Mouse (Mus musculus): ENCODE measurements around the gene Zfp667. TPM values are rescaled to one million over a fixed set of nuclear protein-coding genes. Genes with fewer than 3 reads are reported as not detected.
"Not testable (repeated sequence)": the region's sequence is repeated elsewhere in the genome, so short reads cannot be mapped to it uniquely, and the experiment has no call there.

Gene Zfp667
- total RNA-seq (2021) = 10 to 100 TPM; 13.7 to 13.8 TPM
- long read RNA-seq, experiment 1, transcript Zfp667-201 (5 exons, 3,672 nt) = major isoform, 10 of 17 reads
- long read RNA-seq, experiment 1, partial matches to known transcripts = 0 of 17 reads
- long read RNA-seq, experiment 1, other reads (novel, unspliced or antisense) = 7 of 17 reads
- long read RNA-seq, experiment 2, transcript Zfp667-201 (5 exons, 3,672 nt) = major isoform, 12 of 21 reads
- long read RNA-seq, experiment 2, partial matches to known transcripts = 5 of 21 reads
- long read RNA-seq, experiment 2, other reads (novel, unspliced or antisense) = 4 of 21 reads

GRCm38 (mm10) chr7:6285842-6286705 is at the start of gene Zfp667:
TSS of gene Zfp667 (plus strand) at chr7:6286579.
- peak; percentile 97 to 99 for DNase-seq (ENCODE audit: low spot score in 2 of 2)

GRCm38 (mm10) chr7:6239787-6240186 is 46.6 kb upstream of the Zfp667 start:
- DNase-seq (ENCODE audit: low spot score in 2 of 2) = no peak

- DNase-seq (ENCODE audit: low spot score in 2 of 2) = peak; percentile 15 to 19
Observed at GRCm38 (mm10) chr7:6240841-6241425, 45.4 kb upstream of the Zfp667 start.

- no peak for DNase-seq (ENCODE audit: low spot score in 2 of 2)
Observed at GRCm38 (mm10) chr7:6244361-6245292, 41.8 kb upstream of the Zfp667 start.

- no peak for DNase-seq (ENCODE audit: low spot score in 2 of 2)
Observed at GRCm38 (mm10) chr7:6252410-6252809, 34.0 kb upstream of the Zfp667 start, which contains the start of gene Epp13. TSS of gene Epp13 (plus strand) at chr7:6252710.

GRCm38 (mm10) chr7:6254451-6254850 is 31.9 kb upstream of the Zfp667 start:
- DNase-seq (ENCODE audit: low spot score in 2 of 2) = no peak

- DNase-seq (ENCODE audit: low spot score in 2 of 2) = no peak
Observed at GRCm38 (mm10) chr7:6257386-6257785, 29.0 kb upstream of the Zfp667 start.

- DNase-seq (ENCODE audit: low spot score in 2 of 2) = no peak
Observed at GRCm38 (mm10) chr7:6258232-6259220, 27.9 kb upstream of the Zfp667 start.

- not testable (repeated sequence) for DNase-seq (ENCODE audit: low spot score in 2 of 2)
Observed at GRCm38 (mm10) chr7:6260004-6260403, 26.4 kb upstream of the Zfp667 start.

GRCm38 (mm10) chr7:6262120-6262519 is 24.3 kb upstream of the Zfp667 start:
- no peak for DNase-seq (ENCODE audit: low spot score in 2 of 2)

GRCm38 (mm10) chr7:6262984-6263383 is 23.4 kb upstream of the Zfp667 start:
- DNase-seq (ENCODE audit: low spot score in 2 of 2) = no peak

GRCm38 (mm10) chr7:6265695-6266094 is 20.7 kb upstream of the Zfp667 start:
- no peak for DNase-seq (ENCODE audit: low spot score in 2 of 2)

GRCm38 (mm10) chr7:6277906-6278305 is 8.5 kb upstream of the Zfp667 start:
- no peak for DNase-seq (ENCODE audit: low spot score in 2 of 2)

GRCm38 (mm10) chr7:6282749-6283148 is 3.6 kb upstream of the Zfp667 start:
- peak; percentile 81 to 92 for DNase-seq (ENCODE audit: low spot score in 2 of 2)

- peak; percentile 80 to 87 for DNase-seq (ENCODE audit: low spot score in 2 of 2)
Observed at GRCm38 (mm10) chr7:6283451-6284075, 2.8 kb upstream of the Zfp667 start.

GRCm38 (mm10) chr7:6284442-6285012 is 1.9 kb upstream of the Zfp667 start:
- no peak for DNase-seq (ENCODE audit: low spot score in 2 of 2)

- DNase-seq (ENCODE audit: low spot score in 2 of 2) = peak in 1 of 2 experiments; percentile 18
Observed at GRCm38 (mm10) chr7:6285366-6285765, 1.0 kb upstream of the Zfp667 start.

GRCm38 (mm10) chr7:6286921-6287531 is 647 bp downstream of the Zfp667 start:
- DNase-seq (ENCODE audit: low spot score in 2 of 2) = peak; percentile 26 to 64

All from layer of hippocampus, postnatal 14 days (tissue).